Mouse (Mus musculus): ENCODE results near the gene Ikbkg. TPM values are rescaled to one million over a fixed set of nuclear protein-coding genes. Genes with fewer than 3 reads are reported as not detected.
"Not testable (repeated sequence)": the region's sequence is repeated elsewhere in the genome, so short reads cannot be mapped to it uniquely, and the experiment has no call there.

Ikbkg gene
- polyA plus RNA-seq, 1 experiment from 2014 or later: 24.4 TPM

- H3K27me3 ChIP-seq (ENCODE audit: control insufficient read depth, insufficient read depth, low read length): no peaks in the 10 kb centered on the region
- H3K27ac ChIP-seq (ENCODE audit: low read length): peak overlapping the region; percentile 49
- H3K4me3 ChIP-seq (replicated peaks; ENCODE audit: low read length): peak overlapping the region; percentile 59
- H3K4me1 ChIP-seq (ENCODE audit: control insufficient read depth, insufficient read depth, low read length): 0 out of 2 replicates have a peak, but pooled peaks cover 4% of the 10 kb centered on the region
- H3K4me2 ChIP-seq (ENCODE audit: low read depth, low read length): peak overlapping the region; percentile 57
- 21% methylated on average over 35 of the region's 35 CpGs for WGBS
- peak overlapping the region; percentile 69 for H3K9ac ChIP-seq (ENCODE audit: low read length)
- no peaks in the 10 kb centered on the region for H3K36me3 ChIP-seq (ENCODE audit: control insufficient read depth, insufficient read depth, low read length)
- ATAC-seq (ENCODE audit: insufficient read depth, low FRiP score): no peak; the same call in 1 of the 2 replicates
- H3K9me3 ChIP-seq (replicated peaks; ENCODE audit: control insufficient read depth, low read length): no peaks in the 10 kb centered on the region
Measured at GRCm38 (mm10) chrX:74428146-74428825, 35.2 kb downstream of the Ikbkg start.

GRCm38 (mm10) chrX:74428826-74429276 lies 35.8 kb downstream of the Ikbkg start, which contains the start of gene G6pdx:
TSS of gene G6pdx (minus strand) at chrX:74429194.
- Histone ChIP-seq H3K9me3 (replicated peaks; ENCODE audit: control insufficient read depth, low read length) (no peaks in the 10 kb centered on the region), H3K9ac (ENCODE audit: low read length) (peak within 1 kb of the TSS; percentile 73), H3K4me2 (ENCODE audit: low read depth, low read length) (peak within 1 kb of the TSS; percentile 61), H3K4me1 (ENCODE audit: control insufficient read depth, insufficient read depth, low read length) (0 out of 2 replicates have a peak, but pooled peaks cover 4% of the 10 kb centered on the region), H3K4me3 (replicated peaks; ENCODE audit: low read length) (peak within 1 kb of the TSS; percentile 59), H3K27me3 (ENCODE audit: control insufficient read depth, insufficient read depth, low read length) (no peaks in the 10 kb centered on the region), H3K36me3 (ENCODE audit: control insufficient read depth, insufficient read depth, low read length) (no peaks in the 10 kb centered on the region), H3K27ac (ENCODE audit: low read length) (peak within 1 kb of the TSS; percentile 91)
- WGBS: 19% methylated on average over 25 of the region's 25 CpGs
- peak; percentile 88 for ATAC-seq (ENCODE audit: insufficient read depth, low FRiP score)

DNA sequence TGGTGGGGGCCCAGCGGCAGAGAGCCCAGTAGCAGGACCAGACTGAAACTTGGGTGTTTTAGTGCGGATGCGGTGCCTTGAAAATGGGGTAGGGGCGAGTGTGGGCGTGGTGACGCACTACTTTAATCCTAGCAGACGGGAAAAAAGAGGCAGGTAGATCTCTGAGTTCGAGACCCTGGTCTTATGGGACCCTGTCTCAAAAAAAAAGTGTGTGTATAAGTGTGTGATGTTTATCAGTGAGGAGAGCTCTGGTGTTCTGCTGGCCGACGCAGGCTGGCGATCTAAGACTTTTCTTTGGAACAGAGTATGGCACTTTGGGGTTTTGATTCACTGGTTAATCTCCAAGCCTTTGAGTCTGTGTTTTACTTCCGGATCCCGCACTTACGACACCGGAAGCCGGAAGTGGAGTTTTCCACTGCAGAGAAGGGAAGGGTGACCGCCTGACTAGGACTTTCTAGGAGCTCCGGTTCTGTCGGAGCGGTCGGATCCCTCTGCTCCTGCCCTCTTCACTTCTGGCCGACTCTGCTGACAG lies 36.3 kb downstream of the Ikbkg start:
- H3K4me3 ChIP-seq (replicated peaks; ENCODE audit: low read length): peak overlapping the region; percentile 59
- WGBS: 18% methylated on average over 22 of the region's 22 CpGs
- 0 out of 2 replicates have a peak, but pooled peaks cover 4% of the 10 kb centered on the region for H3K4me1 ChIP-seq (ENCODE audit: control insufficient read depth, insufficient read depth, low read length)
- no peaks in the 10 kb centered on the region for H3K36me3 ChIP-seq (ENCODE audit: control insufficient read depth, insufficient read depth, low read length)
- H3K9ac ChIP-seq (ENCODE audit: low read length): peak overlapping the region; percentile 73
- peak overlapping the region; percentile 91 for H3K27ac ChIP-seq (ENCODE audit: low read length)
- no peaks in the 10 kb centered on the region for H3K27me3 ChIP-seq (ENCODE audit: control insufficient read depth, insufficient read depth, low read length)
- H3K9me3 ChIP-seq (replicated peaks; ENCODE audit: control insufficient read depth, low read length): no peaks in the 10 kb centered on the region
- peak; percentile 44 for ATAC-seq (ENCODE audit: insufficient read depth, low FRiP score)
- H3K4me2 ChIP-seq (ENCODE audit: low read depth, low read length): peak overlapping the region; percentile 61

GRCm38 (mm10) chrX:74451157-74451912 lies 58.2 kb downstream of the Ikbkg start:
- H3K9ac ChIP-seq (ENCODE audit: low read length): no peak overlapping the region
- H3K4me1 ChIP-seq (ENCODE audit: control insufficient read depth, insufficient read depth, low read length): no peaks in the 10 kb centered on the region
- no peaks in the 10 kb centered on the region for H3K36me3 ChIP-seq (ENCODE audit: control insufficient read depth, insufficient read depth, low read length)
- H3K27ac ChIP-seq (ENCODE audit: low read length): no peak overlapping the region
- H3K27me3 ChIP-seq (ENCODE audit: control insufficient read depth, insufficient read depth, low read length): no peaks in the 10 kb centered on the region
- no peak overlapping the region for H3K4me3 ChIP-seq (replicated peaks; ENCODE audit: low read length)
- no peaks in the 10 kb centered on the region for H3K9me3 ChIP-seq (replicated peaks; ENCODE audit: control insufficient read depth, low read length)
- no peak for ATAC-seq (ENCODE audit: insufficient read depth, low FRiP score)
- H3K4me2 ChIP-seq (ENCODE audit: low read depth, low read length): no peak overlapping the region
- WGBS: 67% methylated on average over 4 of the region's 4 CpGs

DNA sequence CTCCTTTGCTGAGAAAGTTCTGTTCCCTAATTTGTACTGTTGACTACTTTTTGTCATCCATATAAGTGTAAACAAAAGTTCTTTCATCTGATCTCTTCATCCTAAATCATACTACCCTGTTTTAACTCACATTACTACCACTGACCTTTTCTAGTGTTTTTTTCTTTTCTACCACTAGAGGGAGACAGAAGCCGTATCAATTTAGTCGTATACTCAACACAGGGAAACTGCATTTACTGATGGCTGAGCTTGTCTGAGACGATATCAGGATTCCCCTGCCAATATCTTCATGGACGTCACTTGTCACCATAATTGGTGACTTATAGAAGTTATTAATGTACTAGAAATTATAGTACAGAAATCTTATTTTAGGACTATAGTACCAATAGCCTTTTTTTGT lies 59.7 kb downstream of the Ikbkg start:
- H3K4me3 ChIP-seq (replicated peaks; ENCODE audit: low read length): no peak overlapping the region
- no peaks in the 10 kb centered on the region for H3K9me3 ChIP-seq (replicated peaks; ENCODE audit: control insufficient read depth, low read length)
- H3K4me2 ChIP-seq (ENCODE audit: low read depth, low read length): no peak overlapping the region
- H3K36me3 ChIP-seq (ENCODE audit: control insufficient read depth, insufficient read depth, low read length): no peaks in the 10 kb centered on the region
- no peak overlapping the region for H3K9ac ChIP-seq (ENCODE audit: low read length)
- no peak for ATAC-seq (ENCODE audit: insufficient read depth, low FRiP score)
- no peaks in the 10 kb centered on the region for H3K27me3 ChIP-seq (ENCODE audit: control insufficient read depth, insufficient read depth, low read length)
- H3K4me1 ChIP-seq (ENCODE audit: control insufficient read depth, insufficient read depth, low read length): no peaks in the 10 kb centered on the region
- no peak overlapping the region for H3K27ac ChIP-seq (ENCODE audit: low read length)
- 10% methylated on average over 4 of the region's 4 CpGs for WGBS

- H3K9ac ChIP-seq (ENCODE audit: low read length); H3K36me3 ChIP-seq (ENCODE audit: control insufficient read depth, insufficient read depth, low read length); H3K27me3 ChIP-seq (ENCODE audit: control insufficient read depth, insufficient read depth, low read length); H3K4me1 ChIP-seq (ENCODE audit: control insufficient read depth, insufficient read depth, low read length); H3K9me3 ChIP-seq (replicated peaks; ENCODE audit: control insufficient read depth, low read length); H3K4me2 ChIP-seq (ENCODE audit: low read depth, low read length); H3K4me3 ChIP-seq (replicated peaks; ENCODE audit: low read length); H3K27ac ChIP-seq (ENCODE audit: low read length); ATAC-seq (ENCODE audit: insufficient read depth, low FRiP score): not testable (repeated sequence)
- 73% methylated on average over 12 of the region's 14 CpGs for WGBS
Measured at GRCm38 (mm10) chrX:74481349-74481885, 88.3 kb downstream of the Ikbkg start, which contains the start of gene Gm6880. TSS of gene Gm6880 (minus strand) at chrX:74481399.

GRCm38 (mm10) chrX:74497131-74497530 lies 104.0 kb downstream of the Ikbkg start:
- WGBS: 56% methylated on average over 1 of the region's 1 CpGs
- no peak overlapping the region for H3K4me3 ChIP-seq (replicated peaks; ENCODE audit: low read length)
- H3K9me3 ChIP-seq (replicated peaks; ENCODE audit: control insufficient read depth, low read length): no peaks in the 10 kb centered on the region
- no peak overlapping the region for H3K9ac ChIP-seq (ENCODE audit: low read length)
- no peaks in the 10 kb centered on the region for H3K4me1 ChIP-seq (ENCODE audit: control insufficient read depth, insufficient read depth, low read length)
- no peak for ATAC-seq (ENCODE audit: insufficient read depth, low FRiP score)
- H3K36me3 ChIP-seq (ENCODE audit: control insufficient read depth, insufficient read depth, low read length): no peaks in the 10 kb centered on the region
- H3K27me3 ChIP-seq (ENCODE audit: control insufficient read depth, insufficient read depth, low read length): no peaks in the 10 kb centered on the region
- H3K27ac ChIP-seq (ENCODE audit: low read length): no peak overlapping the region
- no peak overlapping the region for H3K4me2 ChIP-seq (ENCODE audit: low read depth, low read length)

Measured in stomach, embryonic 16.5 days (tissue).